Mouse (Mus musculus) forebrain, embryonic 12.5 days (tissue): ENCODE measurements around the gene 9930111J21Rik1. TPM values are rescaled to one million over a fixed set of nuclear protein-coding genes. Genes with fewer than 3 reads are reported as not detected.
"Not testable (repeated sequence)": the region's sequence is repeated elsewhere in the genome, so short reads cannot be mapped to it uniquely, and the experiment has no call there.

Source experiments
- ATAC-seq: fragments of 200-750 bp; cut with Nextera tagmentation; 2 replicates; pipeline ENCODE4 v1.8.0; 2017; ENCODE audit warnings: moderate TSS enrichment; ENCODE audit not compliant: low FRiP score
- H3K27ac ChIP-seq: fragments of 300-500 bp; sonication (generic); 2 replicates; pipeline ENCODE4 v1.5.1; 2016; ENCODE audit warnings: mild to moderate bottlenecking
- H3K27me3 ChIP-seq: fragments of 300-500 bp; sonication (generic); 2 replicates; pipeline ENCODE4 v1.6.1; 2016; ENCODE audit warnings: mild to moderate bottlenecking
- H3K36me3 ChIP-seq: fragments of 300-500 bp; sonication (generic); replicated peaks from 2 replicates; pipeline ENCODE4 v1.6.1; 2016; ENCODE audit warnings: mild to moderate bottlenecking
- H3K4me1 ChIP-seq: fragments of 300-500 bp; sonication (generic); 2 replicates; pipeline ENCODE4 v1.6.1; 2016
- H3K4me2 ChIP-seq: fragments of 300-500 bp; sonication (generic); 2 replicates; pipeline ENCODE4 v1.6.1; 2016; ENCODE audit warnings: mild to moderate bottlenecking, moderate library complexity
- H3K4me3 ChIP-seq: fragments of 300-500 bp; sonication (generic); replicated peaks from 2 replicates; pipeline ENCODE4 v1.5.1; 2016; ENCODE audit warnings: mild to moderate bottlenecking
- H3K9ac ChIP-seq: fragments of 300-500 bp; sonication (generic); 2 replicates; pipeline ENCODE4 v1.6.1; 2016; ENCODE audit warnings: mild to moderate bottlenecking
- H3K9me3 ChIP-seq: fragments of 300-500 bp; sonication (generic); 2 replicates; pipeline ENCODE4 v1.6.1; 2016
- WGBS: fragments of 180-500 bp; shearing (Covaris S2); methylation state at CpG from one replicate; pipeline ENCODE4 v1.1.7; 2016; 5-methylcytosine and 5-hydroxymethylcytosine counted together
- polyA plus RNA-seq: library from polyadenylated mRNA; unstranded; fragments of >200 nt; fragmentation: Nextera tagmentation; extraction: Ambion mirVana; gene quantifications from 2 replicates; pipeline ENCODE4 v1.2.1, GENCODE M21; 2016

Gene 9930111J21Rik1
- 0.23 TPM in 1 of 2 replicates, not detected in the other for polyA plus RNA-seq

DNA sequence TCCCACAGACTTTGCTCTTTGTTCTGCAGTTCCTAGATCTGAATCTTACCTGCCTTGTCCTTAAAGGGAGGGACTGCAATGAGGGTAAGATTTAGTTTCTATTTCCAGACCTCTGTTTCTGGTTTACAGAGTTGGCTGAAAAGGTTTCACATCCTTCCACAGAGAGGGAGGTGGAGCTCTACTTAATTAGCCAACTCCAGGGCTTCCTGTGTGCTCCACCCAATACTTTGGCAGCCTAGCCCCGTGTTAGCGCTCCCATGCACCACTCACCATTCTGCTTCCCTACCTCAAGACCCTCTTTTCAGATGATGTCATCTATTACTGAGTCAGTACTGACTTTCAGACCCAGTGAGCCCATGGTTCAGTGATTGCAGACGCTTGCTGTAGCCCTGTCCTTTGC lies at the start of gene 9930111J21Rik1:
TSS of gene 9930111J21Rik1 (minus strand) at position 148 of the 400 bp plus-strand sequence.
- not testable (repeated sequence) for H3K4me3 ChIP-seq, H3K4me2 ChIP-seq, H3K36me3 ChIP-seq, H3K4me1 ChIP-seq, H3K9me3 ChIP-seq, ATAC-seq, H3K27me3 ChIP-seq, H3K9ac ChIP-seq, H3K27ac ChIP-seq
- WGBS, result no CpG with 5 or more reads among the region's 3 CpGs

- H3K4me1 ChIP-seq, H3K4me2 ChIP-seq, H3K4me3 ChIP-seq, H3K27ac ChIP-seq, H3K9me3 ChIP-seq, H3K27me3 ChIP-seq, H3K36me3 ChIP-seq, ATAC-seq, H3K9ac ChIP-seq: not testable (repeated sequence)
Measured at GRCm38 (mm10) chr11:49012074-49012473, 32.9 kb upstream of the 9930111J21Rik1 start.

DNA sequence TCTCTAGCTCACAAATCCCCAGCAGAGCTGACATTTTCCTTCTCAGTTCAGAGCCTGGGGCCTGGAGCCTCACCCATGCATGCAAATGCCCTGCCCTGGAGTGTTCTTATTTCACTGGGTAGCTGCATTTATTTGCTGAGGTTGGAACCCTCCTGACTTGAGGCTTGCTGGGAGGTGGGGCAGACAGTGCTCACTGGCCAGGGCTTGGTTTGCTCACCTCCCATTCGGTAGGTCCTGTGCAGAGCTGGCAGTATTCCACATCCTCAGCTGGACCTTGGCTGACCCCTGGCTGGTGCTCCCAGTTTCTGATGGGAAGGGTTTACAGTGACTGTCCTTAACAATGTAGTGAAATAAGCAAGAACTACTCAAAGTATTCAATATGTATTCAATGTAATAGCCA lies 27.6 kb upstream of the 9930111J21Rik1 start:
- H3K9me3 ChIP-seq, H3K36me3 ChIP-seq, H3K27ac ChIP-seq, H3K9ac ChIP-seq, H3K27me3 ChIP-seq, H3K4me3 ChIP-seq, H3K4me2 ChIP-seq, ATAC-seq, H3K4me1 ChIP-seq: not testable (repeated sequence)
- WGBS, result 61% methylated on average over 1 of the region's 1 CpGs

- WGBS, result 72% methylated on average over 2 of the region's 2 CpGs
- H3K9ac ChIP-seq, H3K4me1 ChIP-seq, H3K9me3 ChIP-seq, H3K4me2 ChIP-seq, ATAC-seq, H3K36me3 ChIP-seq, H3K4me3 ChIP-seq, H3K27ac ChIP-seq, H3K27me3 ChIP-seq: not testable (repeated sequence)
Measured at GRCm38 (mm10) chr11:49006317-49006716, 27.1 kb upstream of the 9930111J21Rik1 start.

DNA sequence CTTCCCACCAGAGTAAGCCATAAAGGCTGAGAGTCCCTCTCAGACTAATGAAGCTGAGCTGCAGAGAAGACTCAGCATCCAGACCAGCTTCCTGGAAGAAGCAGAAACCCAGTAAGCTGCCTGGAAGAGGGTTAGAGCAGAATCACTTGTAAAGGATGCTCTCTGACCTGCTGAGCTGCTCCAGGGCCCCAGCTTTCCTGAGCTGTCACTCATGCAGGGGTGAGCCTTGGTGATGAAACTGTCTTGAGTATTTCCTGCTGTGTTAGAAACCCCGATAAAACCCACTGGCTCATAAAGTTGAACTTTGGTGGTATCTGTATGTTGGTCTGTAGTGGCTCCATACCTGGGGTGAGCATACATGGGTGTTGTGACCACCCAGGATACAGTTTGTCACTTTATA lies 21.2 kb upstream of the 9930111J21Rik1 start:
- H3K27ac ChIP-seq, H3K27me3 ChIP-seq, H3K9ac ChIP-seq, H3K4me1 ChIP-seq, H3K4me2 ChIP-seq, H3K4me3 ChIP-seq, ATAC-seq, H3K9me3 ChIP-seq, H3K36me3 ChIP-seq: not testable (repeated sequence)
- 94% methylated on average over 1 of the region's 1 CpGs for WGBS

GRCm38 (mm10) chr11:48994018-48994417 lies 14.8 kb upstream of the 9930111J21Rik1 start, which contains the start of gene Tgtp1:
Gene Tgtp1 (minus strand): TSS chr11:48994172.
- H3K9me3 ChIP-seq, ATAC-seq, H3K27me3 ChIP-seq, H3K9ac ChIP-seq, H3K27ac ChIP-seq, H3K4me2 ChIP-seq, H3K4me1 ChIP-seq, H3K36me3 ChIP-seq, H3K4me3 ChIP-seq: not testable (repeated sequence)
- 81% methylated on average over 2 of the region's 2 CpGs for WGBS

GRCm38 (mm10) chr11:48993296-48993695 lies 14.1 kb upstream of the 9930111J21Rik1 start:
- ATAC-seq, result not testable (repeated sequence)

DNA sequence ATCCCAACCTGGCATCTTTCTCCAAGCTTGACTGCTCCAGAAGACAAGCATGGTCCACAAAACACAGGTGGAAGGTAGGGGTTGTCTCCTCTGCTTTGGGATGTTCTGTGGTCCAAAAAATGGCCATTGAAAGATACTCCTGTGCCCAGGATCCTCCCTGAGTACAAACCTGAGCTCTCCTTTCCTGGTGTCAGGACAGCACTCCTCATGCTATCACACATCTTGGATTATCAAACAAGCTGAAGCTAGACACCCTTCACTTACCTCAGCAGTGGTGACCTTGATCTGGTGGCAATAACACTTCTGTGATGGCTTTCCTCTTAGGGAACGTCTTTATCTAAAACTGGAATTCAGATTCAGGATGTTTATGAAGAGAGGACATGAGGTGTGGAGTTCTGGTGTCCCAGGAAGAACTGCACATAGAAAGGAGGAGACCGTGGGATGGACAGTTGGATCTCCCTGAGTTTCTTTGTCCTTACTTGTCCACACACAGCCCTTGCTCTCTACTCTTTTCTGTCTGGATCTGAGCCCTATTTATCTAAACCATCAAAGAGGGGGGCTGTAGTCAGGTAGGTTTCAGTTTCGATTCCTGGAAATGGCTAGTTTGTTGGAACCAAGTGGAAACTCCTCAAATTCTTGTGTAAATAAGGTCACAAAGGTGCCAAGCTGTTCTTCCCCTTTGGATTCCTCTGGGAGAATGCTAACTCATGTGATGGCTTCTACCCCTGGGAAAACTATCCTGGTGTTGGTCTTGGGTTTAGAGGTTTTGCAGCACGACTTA lies 12.7 kb upstream of the 9930111J21Rik1 start, which contains the start of gene Gm12185:
TSS of gene Gm12185 (minus strand) at position 487 of the 781 bp plus-strand sequence.
- not testable (repeated sequence) for H3K36me3 ChIP-seq, H3K4me2 ChIP-seq, ATAC-seq, H3K27ac ChIP-seq, H3K27me3 ChIP-seq, H3K9ac ChIP-seq, H3K9me3 ChIP-seq, H3K4me1 ChIP-seq, H3K4me3 ChIP-seq
- 73% methylated on average over 4 of the region's 4 CpGs for WGBS

More at GRCm38 (mm10) chr11:48993296-48993695, 14.1 kb upstream of the 9930111J21Rik1 start:
- WGBS, result 80% methylated on average over 10 of the region's 10 CpGs
- H3K9me3 ChIP-seq, H3K9ac ChIP-seq, H3K27ac ChIP-seq, H3K36me3 ChIP-seq, H3K4me3 ChIP-seq, H3K4me2 ChIP-seq, H3K4me1 ChIP-seq, H3K27me3 ChIP-seq: not testable (repeated sequence)

GRCm38 (mm10) chr11:48989981-48990380 lies 10.8 kb upstream of the 9930111J21Rik1 start:
- not testable (repeated sequence) for ATAC-seq, H3K27ac ChIP-seq, H3K4me1 ChIP-seq, H3K9me3 ChIP-seq, H3K36me3 ChIP-seq, H3K4me3 ChIP-seq, H3K4me2 ChIP-seq, H3K9ac ChIP-seq, H3K27me3 ChIP-seq
- WGBS, result 86% methylated on average over 2 of the region's 2 CpGs

- not testable (repeated sequence) for H3K4me3 ChIP-seq, H3K36me3 ChIP-seq, ATAC-seq, H3K9me3 ChIP-seq, H3K9ac ChIP-seq, H3K27me3 ChIP-seq, H3K4me2 ChIP-seq, H3K4me1 ChIP-seq, H3K27ac ChIP-seq
- WGBS, result 84% methylated on average over 2 of the region's 3 CpGs
Measured at GRCm38 (mm10) chr11:48988219-48988618, 9.0 kb upstream of the 9930111J21Rik1 start.

- not testable (repeated sequence) for H3K27ac ChIP-seq, H3K36me3 ChIP-seq, H3K9ac ChIP-seq, H3K4me3 ChIP-seq, H3K4me2 ChIP-seq, H3K4me1 ChIP-seq, H3K9me3 ChIP-seq, H3K27me3 ChIP-seq, ATAC-seq
- no CpG with 5 or more reads among the region's 3 CpGs for WGBS
Measured at GRCm38 (mm10) chr11:48982848-48983247, 3.6 kb upstream of the 9930111J21Rik1 start.

DNA sequence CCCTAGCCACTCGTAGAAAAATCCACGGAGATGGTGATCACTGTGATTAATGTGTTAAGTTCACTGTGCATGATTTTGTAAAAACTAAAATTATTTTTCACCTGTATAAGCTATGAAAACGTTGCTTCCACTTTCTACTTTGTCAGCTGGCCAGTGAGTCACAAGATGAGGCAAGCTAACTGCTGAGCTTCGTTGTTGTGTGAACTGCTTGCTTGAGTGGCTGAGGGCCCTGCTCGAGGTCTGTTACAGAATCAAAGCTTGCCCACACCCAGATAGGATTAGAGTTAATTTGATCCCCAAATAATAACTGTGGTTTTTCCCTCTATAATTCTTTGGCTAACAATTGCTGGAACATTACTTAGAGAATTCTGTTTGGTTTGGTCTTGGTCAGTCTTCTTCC lies 854 bp upstream of the 9930111J21Rik1 start:
- not testable (repeated sequence) for ATAC-seq, H3K36me3 ChIP-seq, H3K4me1 ChIP-seq, H3K4me2 ChIP-seq, H3K9ac ChIP-seq, H3K4me3 ChIP-seq, H3K27ac ChIP-seq, H3K9me3 ChIP-seq, H3K27me3 ChIP-seq
- no CpG with 5 or more reads among the region's 5 CpGs for WGBS

DNA sequence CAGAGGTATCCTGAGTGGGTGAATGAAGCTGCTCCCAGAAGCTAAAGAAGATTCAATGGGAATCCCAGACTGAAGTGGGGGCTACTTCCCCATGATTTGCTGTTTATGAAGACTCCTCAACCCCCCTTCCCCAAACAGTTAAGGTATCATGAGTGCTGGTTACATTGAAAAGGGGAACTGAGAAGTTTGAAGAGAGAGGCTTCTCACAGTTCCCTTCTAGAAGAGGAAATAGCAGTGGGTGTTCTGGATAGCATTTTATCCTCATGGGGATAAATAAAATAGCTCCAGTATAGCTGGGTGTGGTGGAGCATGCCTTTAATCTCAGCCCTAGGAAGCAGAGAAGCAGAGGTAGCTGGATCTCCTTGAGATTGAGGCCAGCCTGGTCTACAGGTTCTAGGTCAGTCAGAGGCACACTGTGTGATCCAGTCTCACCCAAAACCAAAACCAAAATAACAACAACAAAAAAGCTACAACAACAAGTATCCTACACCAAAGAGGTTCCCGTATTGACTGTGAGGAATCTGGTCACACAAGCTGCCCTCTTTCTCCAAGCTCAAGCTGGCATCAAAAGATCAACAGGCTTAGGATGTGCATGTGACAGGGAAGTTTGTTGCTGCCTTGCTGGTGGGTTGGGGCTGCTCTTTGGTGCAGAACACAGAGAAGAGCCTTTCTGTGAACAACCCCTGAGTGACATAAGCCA lies 808 bp downstream of the 9930111J21Rik1 start, which contains the start of gene Olfr56:
TSS of gene Olfr56 (plus strand) at position 650 of the 700 bp plus-strand sequence.
- H3K36me3 ChIP-seq, H3K4me1 ChIP-seq, ATAC-seq, H3K27me3 ChIP-seq, H3K27ac ChIP-seq, H3K9me3 ChIP-seq, H3K9ac ChIP-seq, H3K4me2 ChIP-seq, H3K4me3 ChIP-seq: not testable (repeated sequence)
- no CpG with 5 or more reads among the region's 1 CpGs for WGBS
